Mouse (Mus musculus) layer of hippocampus, adult 18-20 months (tissue): ENCODE data around the gene Larp1. TPM values are rescaled to one million over a fixed set of nuclear protein-coding genes. Genes with fewer than 3 reads are reported as not detected.

Experiments used
- DNase-seq, 2 experiments: peaks; one replicate each; pipeline ENCODE4 v3.0.0; 2022; ENCODE audit warnings: low spot score in 2 of 2
- total RNA-seq, 2 experiments: library from RNA; stranded (reverse); gene quantifications; 2 replicates each; pipeline ENCODE4 v1.2.3; 2021

The Larp1 gene
- total RNA-seq, 2 experiments from 2014 or later, result 89.7 to 90.3 TPM

- no peak for DNase-seq
Observed at GRCm38 (mm10) chr11:57998872-57999271, 10.0 kb upstream of the Larp1 start.

GRCm38 (mm10) chr11:58003126-58003525 is 5.7 kb upstream of the Larp1 start:
- DNase-seq, result no peak

- DNase-seq, result no peak
Observed at GRCm38 (mm10) chr11:58003734-58004133, 5.1 kb upstream of the Larp1 start.

GRCm38 (mm10) chr11:58005110-58005509 is 3.8 kb upstream of the Larp1 start:
- no peak for DNase-seq

GRCm38 (mm10) chr11:58008013-58008412 is 851 bp upstream of the Larp1 start:
- no peak for DNase-seq

- peak; percentile 65 to 84 for DNase-seq
Observed at GRCm38 (mm10) chr11:58008437-58009050, 320 bp upstream of the Larp1 start.

GRCm38 (mm10) chr11:58009516-58010141 is 765 bp downstream of the Larp1 start:
- DNase-seq, result peak; percentile 53 to 73

- peak; percentile 6 to 33 for DNase-seq
Observed at GRCm38 (mm10) chr11:58010226-58010781, 1.4 kb downstream of the Larp1 start.

- no peak for DNase-seq
Observed at GRCm38 (mm10) chr11:58010930-58011329, 2.1 kb downstream of the Larp1 start.

GRCm38 (mm10) chr11:58011813-58012212 is 2.9 kb downstream of the Larp1 start:
- no peak for DNase-seq

GRCm38 (mm10) chr11:58012674-58013073 is 3.8 kb downstream of the Larp1 start:
- DNase-seq, result no peak

- DNase-seq, result no peak
Observed at GRCm38 (mm10) chr11:58013100-58013499, 4.2 kb downstream of the Larp1 start.

- no peak for DNase-seq
Observed at GRCm38 (mm10) chr11:58014604-58015003, 5.7 kb downstream of the Larp1 start.

GRCm38 (mm10) chr11:58015339-58015738 is 6.5 kb downstream of the Larp1 start:
- DNase-seq, result no peak

GRCm38 (mm10) chr11:58016371-58016770 is 7.5 kb downstream of the Larp1 start:
- no peak for DNase-seq

- no peak for DNase-seq
Observed at GRCm38 (mm10) chr11:58017422-58017821, 8.6 kb downstream of the Larp1 start.

GRCm38 (mm10) chr11:58018287-58018686 is 9.4 kb downstream of the Larp1 start:
- DNase-seq, result peak in 1 of 2 experiments; percentile 20

GRCm38 (mm10) chr11:58018701-58019100 is 9.8 kb downstream of the Larp1 start:
- DNase-seq, result no peak

GRCm38 (mm10) chr11:58021095-58021494 is 12.2 kb downstream of the Larp1 start:
- no peak for DNase-seq

- DNase-seq, result no peak
Observed at GRCm38 (mm10) chr11:58021618-58022017, 12.8 kb downstream of the Larp1 start.

GRCm38 (mm10) chr11:58024271-58024670 is 15.4 kb downstream of the Larp1 start:
- DNase-seq, result no peak

- no peak for DNase-seq
Observed at GRCm38 (mm10) chr11:58024671-58025070, 15.8 kb downstream of the Larp1 start.

- no peak for DNase-seq
Observed at GRCm38 (mm10) chr11:58025881-58026280, 17.0 kb downstream of the Larp1 start.
